Mouse (Mus musculus) heart, embryonic 16.5 days (tissue): ENCODE measurements at regions not wholly inside any gene's neighbourhood (a gene's known extent, or its start where the extent isn't known, plus 50 kb on each side); places are given as distances from the start of the nearest gene placed in this dataset.

Experiments
- ATAC-seq: fragments of 200-750 bp; cut with Nextera tagmentation; replicated peaks from 2 replicates; pipeline ENCODE4 v1.8.0; 2017; ENCODE audit warnings: moderate number of reproducible peaks; ENCODE audit not compliant: insufficient read depth, low FRiP score; ENCODE audit errors: extremely low read depth
- H3K27ac ChIP-seq: fragments of 300-500 bp; sonication (generic); 2 replicates; pipeline ENCODE4 v1.5.1; 2014; ENCODE audit warnings: mild to moderate bottlenecking, low read length, control low read depth, moderate library complexity
- H3K27me3 ChIP-seq: fragments of 300-500 bp; sonication (generic); 2 replicates; pipeline ENCODE4 v1.6.1; 2014; ENCODE audit warnings: low read length, mixed read lengths; ENCODE audit not compliant: control insufficient read depth, insufficient read depth
- H3K36me3 ChIP-seq: fragments of 300-500 bp; sonication (generic); 2 replicates; pipeline ENCODE4 v1.6.1; 2014; ENCODE audit not compliant: control insufficient read depth, insufficient read depth
- H3K4me1 ChIP-seq: fragments of 300-500 bp; sonication (generic); 2 replicates; pipeline ENCODE4 v1.6.1; 2014; ENCODE audit warnings: low read length, mixed read lengths; ENCODE audit not compliant: control insufficient read depth, insufficient read depth
- H3K4me2 ChIP-seq: fragments of 300-500 bp; sonication (generic); 2 replicates; pipeline ENCODE4 v1.6.1; 2014; ENCODE audit warnings: low read depth, mild to moderate bottlenecking, control low read depth, low read length
- H3K4me3 ChIP-seq: fragments of 300-500 bp; sonication (generic); 2 replicates; pipeline ENCODE4 v1.5.1; 2014; ENCODE audit warnings: mild to moderate bottlenecking, control low read depth, low read length
- H3K9ac ChIP-seq: fragments of 300-500 bp; sonication (generic); 2 replicates; pipeline ENCODE4 v1.6.1; 2014; ENCODE audit warnings: low read length, control low read depth
- H3K9me3 ChIP-seq: fragments of 300-500 bp; sonication (generic); replicated peaks from 2 replicates; pipeline ENCODE4 v1.6.1; 2016; ENCODE audit warnings: low read length; ENCODE audit not compliant: control insufficient read depth
- WGBS: fragments of 180-500 bp; shearing (Covaris S2); extraction: QIAGEN DNeasy Blood & Tissue Kit; methylation state at CpG from one replicate; pipeline ENCODE4 v1.1.7; 2014; 5-methylcytosine and 5-hydroxymethylcytosine counted together

DNA sequence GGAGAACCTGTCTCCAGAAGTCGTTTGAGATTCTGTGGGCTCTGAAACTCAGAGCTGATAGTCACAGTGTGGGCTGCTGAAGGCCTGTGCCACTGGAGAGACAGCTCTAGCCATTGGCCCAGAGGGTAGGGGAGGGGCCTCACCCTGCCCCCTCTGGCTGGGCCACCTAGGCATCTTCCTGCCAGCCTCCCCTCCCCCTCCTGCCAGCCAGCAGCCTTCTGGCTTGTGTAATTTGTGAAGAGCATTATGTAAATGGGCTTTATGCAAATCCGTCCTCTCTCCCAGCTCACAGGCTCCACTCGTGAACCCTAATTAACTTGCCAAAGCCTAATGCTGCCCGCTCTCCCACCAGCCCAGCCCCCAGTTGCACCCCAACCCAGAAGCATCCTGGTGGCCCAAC is 211.0 kb downstream of the Cryba4 start:
- H3K27me3 ChIP-seq = peaks cover 3% of the 10 kb centered on the region; the same call in 1 of the 2 replicates
- no peak for ATAC-seq
- no peak overlapping the region for H3K27ac ChIP-seq
- H3K9ac ChIP-seq = no peak overlapping the region
- no peak overlapping the region for H3K4me2 ChIP-seq
- no peaks in the 10 kb centered on the region for H3K4me1 ChIP-seq
- WGBS = 44% methylated on average over 4 of the region's 4 CpGs
- H3K4me3 ChIP-seq = no peak overlapping the region
- no peaks in the 10 kb centered on the region for H3K9me3 ChIP-seq
- H3K36me3 ChIP-seq = no peaks in the 10 kb centered on the region

GRCm38 (mm10) chr5:112042236-112042635 is 210.1 kb downstream of the Cryba4 start:
- WGBS = 76% methylated on average over 11 of the region's 11 CpGs
- Histone ChIP-seq H3K27ac (no peak overlapping the region), H3K9me3 (no peaks in the 10 kb centered on the region), H3K4me3 (no peak overlapping the region), H3K4me2 (no peak overlapping the region), H3K9ac (no peak overlapping the region), H3K4me1 (no peaks in the 10 kb centered on the region), H3K27me3 (peaks cover 3% of the 10 kb centered on the region; the same call in 1 of the 2 replicates), H3K36me3 (no peaks in the 10 kb centered on the region)
- no peak for ATAC-seq

DNA sequence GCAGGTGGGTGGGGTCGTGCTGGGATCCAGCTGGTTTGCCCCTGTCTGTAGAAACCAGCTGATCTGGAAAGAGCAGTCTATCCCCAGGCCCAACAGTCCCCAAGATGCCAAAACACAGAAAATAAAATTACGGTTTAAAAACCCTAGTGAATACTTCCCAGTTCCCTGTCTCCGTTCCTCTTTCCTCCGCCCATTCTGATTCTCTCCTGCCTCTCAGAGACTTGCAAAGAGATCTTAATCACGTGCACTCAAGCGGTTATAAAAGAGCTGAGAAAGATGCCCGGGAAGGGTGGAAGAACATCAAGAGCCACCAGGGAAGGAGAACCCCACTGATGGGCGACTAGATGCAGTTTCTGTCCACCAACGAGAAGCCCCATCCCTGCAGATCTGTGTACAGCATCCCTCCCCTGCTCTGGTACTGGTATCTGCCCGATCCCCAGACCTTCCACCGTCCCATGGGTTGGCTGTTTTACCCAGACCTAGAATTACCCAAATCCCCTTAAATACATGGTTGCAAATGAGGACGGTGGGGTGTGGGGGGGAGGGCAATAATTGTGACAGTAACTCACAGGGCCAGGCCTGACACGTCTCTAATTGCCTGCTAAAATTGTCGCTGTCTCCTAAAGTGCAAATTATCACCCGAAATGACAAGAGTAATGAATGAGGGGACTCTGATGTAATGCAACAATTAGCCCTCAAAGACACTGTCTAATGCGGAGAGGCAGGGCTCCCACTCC is 202.1 kb downstream of the Cryba4 start:
- WGBS = 34% methylated on average over 16 of the region's 16 CpGs
- Histone ChIP-seq H3K9ac (no peak overlapping the region), H3K4me3 (no peak overlapping the region), H3K4me1 (no peaks in the 10 kb centered on the region), H3K27ac (no peak overlapping the region), H3K4me2 (no peak overlapping the region), H3K9me3 (no peaks in the 10 kb centered on the region), H3K36me3 (no peaks in the 10 kb centered on the region), H3K27me3 (0 out of 2 replicates have a peak, but pooled peaks cover 2% of the 10 kb centered on the region)
- ATAC-seq = no peak

DNA sequence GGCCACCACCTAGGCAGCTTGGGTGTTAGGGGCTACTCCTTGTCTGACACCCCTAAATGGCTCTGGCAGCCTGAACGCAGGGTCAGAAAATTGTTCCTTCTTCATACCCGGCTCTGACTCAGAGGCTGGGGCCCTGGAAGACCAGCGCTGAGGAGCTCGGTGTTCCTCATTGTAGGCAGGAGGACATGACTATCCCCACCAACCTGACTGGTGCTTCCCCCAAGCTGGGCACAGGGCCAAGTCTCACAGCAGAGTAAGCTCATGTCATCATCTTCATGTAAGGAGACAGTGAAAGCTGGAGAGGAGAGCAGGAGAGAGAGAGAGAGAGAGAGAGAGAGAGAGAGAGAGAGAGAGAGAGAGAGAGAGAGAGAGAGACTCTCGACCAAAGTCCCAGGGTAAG is 201.4 kb downstream of the Cryba4 start:
- no peak overlapping the region for H3K4me3 ChIP-seq
- H3K36me3 ChIP-seq = no peaks in the 10 kb centered on the region
- no peak overlapping the region for H3K27ac ChIP-seq
- no peaks in the 10 kb centered on the region for H3K9me3 ChIP-seq
- 37% methylated on average over 5 of the region's 5 CpGs for WGBS
- no peak overlapping the region for H3K4me2 ChIP-seq
- H3K4me1 ChIP-seq = no peaks in the 10 kb centered on the region
- 0 out of 2 replicates have a peak, but pooled peaks cover 2% of the 10 kb centered on the region for H3K27me3 ChIP-seq
- no peak overlapping the region for H3K9ac ChIP-seq
- ATAC-seq = no peak

- Histone ChIP-seq H3K9me3 (no peaks in the 10 kb centered on the region), H3K4me3 (no peak overlapping the region), H3K4me1 (no peaks in the 10 kb centered on the region), H3K9ac (no peak overlapping the region), H3K36me3 (no peaks in the 10 kb centered on the region), H3K27me3 (0 out of 2 replicates have a peak, but pooled peaks cover 2% of the 10 kb centered on the region), H3K27ac (no peak overlapping the region), H3K4me2 (no peak overlapping the region)
- 68% methylated on average over 10 of the region's 10 CpGs for WGBS
- no peak for ATAC-seq
These were observed 200.5 kb downstream of the Cryba4 start for GRCm38 (mm10) chr5:112051786-112052185.

DNA sequence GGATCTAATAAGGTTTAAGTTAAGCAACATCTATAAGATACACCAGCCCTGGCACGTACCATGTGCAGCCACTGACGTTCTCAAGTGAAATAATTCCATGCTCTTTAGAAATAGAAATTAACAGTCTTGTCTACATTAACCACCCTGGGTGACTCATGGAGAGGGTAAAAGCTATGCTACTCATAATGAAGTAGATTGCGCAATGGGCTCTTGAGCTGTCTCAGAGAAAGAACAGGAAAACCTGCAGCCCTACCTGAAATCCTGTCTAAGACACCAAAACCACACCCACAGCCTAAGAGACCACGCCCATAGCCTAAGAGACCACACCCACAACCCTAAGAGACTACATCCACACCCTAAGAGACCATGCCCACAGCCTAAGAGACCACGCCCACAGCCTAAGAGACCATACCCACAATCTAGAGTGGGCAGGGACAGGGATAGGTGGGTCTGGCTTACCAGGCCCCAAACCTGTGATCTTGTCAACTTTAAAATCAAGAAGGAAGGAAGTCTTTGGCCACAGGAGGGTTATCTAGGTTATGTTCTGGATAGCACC is 198.6 kb downstream of the Cryba4 start:
- H3K9ac ChIP-seq = no peak overlapping the region
- 0 out of 2 replicates have a peak, but pooled peaks cover 2% of the 10 kb centered on the region for H3K27me3 ChIP-seq
- no peak overlapping the region for H3K27ac ChIP-seq
- 76% methylated on average over 5 of the region's 5 CpGs for WGBS
- no peak overlapping the region for H3K4me2 ChIP-seq
- no peak overlapping the region for H3K4me3 ChIP-seq
- H3K36me3 ChIP-seq = no peaks in the 10 kb centered on the region
- H3K9me3 ChIP-seq = 0 out of 2 replicates have a peak, but pooled peaks cover 2% of the 10 kb centered on the region
- ATAC-seq = no peak
- H3K4me1 ChIP-seq = no peaks in the 10 kb centered on the region

DNA sequence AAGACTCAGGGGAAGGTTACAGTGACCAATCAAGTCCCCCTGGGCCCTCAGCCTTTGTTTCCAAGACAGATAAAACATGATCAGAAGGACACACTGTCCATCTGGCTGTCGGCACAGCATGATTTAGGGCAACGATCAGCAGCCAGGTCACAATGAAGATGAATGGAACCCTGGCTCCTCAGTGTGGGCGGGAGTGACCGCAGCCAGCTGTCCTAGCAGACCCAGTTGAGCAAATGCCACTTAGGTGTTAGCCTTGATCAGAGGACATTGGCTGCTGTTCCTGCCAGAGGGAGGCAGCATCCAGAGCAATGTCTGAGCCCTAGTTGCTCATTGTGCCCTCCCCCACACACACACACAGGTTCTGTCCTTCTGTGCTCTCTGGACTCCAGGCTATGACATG is 197.3 kb downstream of the Cryba4 start:
- Histone ChIP-seq H3K4me3 (no peak overlapping the region), H3K4me2 (no peak overlapping the region), H3K4me1 (no peaks in the 10 kb centered on the region), H3K27me3 (0 out of 2 replicates have a peak, but pooled peaks cover 2% of the 10 kb centered on the region), H3K9ac (no peak overlapping the region), H3K9me3 (0 out of 2 replicates have a peak, but pooled peaks cover 3% of the 10 kb centered on the region), H3K36me3 (no peaks in the 10 kb centered on the region), H3K27ac (no peak overlapping the region)
- 42% methylated on average over 4 of the region's 4 CpGs for WGBS
- no peak for ATAC-seq

DNA sequence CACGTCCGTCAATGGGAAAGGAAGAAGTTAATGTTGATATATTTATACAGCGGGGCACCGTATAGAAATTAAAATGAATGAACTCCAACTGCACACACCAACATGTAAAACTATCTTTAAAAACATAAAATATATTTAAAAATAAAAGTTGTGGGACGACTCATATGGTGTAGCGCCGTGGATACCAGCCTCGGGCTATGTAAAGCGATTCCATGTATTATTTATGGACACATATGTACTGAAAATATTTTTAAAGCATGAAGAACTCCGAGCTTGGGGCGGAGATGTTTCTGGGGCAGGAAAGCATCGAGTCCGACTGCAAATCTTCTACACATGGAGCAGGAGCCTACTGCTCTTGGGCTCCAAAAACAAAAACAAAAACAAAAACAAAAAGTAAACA is 182.4 kb downstream of the Cryba4 start:
- WGBS = 83% methylated on average over 13 of the region's 13 CpGs
- no peak for ATAC-seq
- no peak overlapping the region for H3K9ac ChIP-seq
- no peak overlapping the region for H3K4me3 ChIP-seq
- H3K27me3 ChIP-seq = no peaks in the 10 kb centered on the region
- H3K9me3 ChIP-seq = no peaks in the 10 kb centered on the region
- H3K4me1 ChIP-seq = no peaks in the 10 kb centered on the region
- H3K36me3 ChIP-seq = no peaks in the 10 kb centered on the region
- H3K27ac ChIP-seq = no peak overlapping the region
- H3K4me2 ChIP-seq = no peak overlapping the region

DNA sequence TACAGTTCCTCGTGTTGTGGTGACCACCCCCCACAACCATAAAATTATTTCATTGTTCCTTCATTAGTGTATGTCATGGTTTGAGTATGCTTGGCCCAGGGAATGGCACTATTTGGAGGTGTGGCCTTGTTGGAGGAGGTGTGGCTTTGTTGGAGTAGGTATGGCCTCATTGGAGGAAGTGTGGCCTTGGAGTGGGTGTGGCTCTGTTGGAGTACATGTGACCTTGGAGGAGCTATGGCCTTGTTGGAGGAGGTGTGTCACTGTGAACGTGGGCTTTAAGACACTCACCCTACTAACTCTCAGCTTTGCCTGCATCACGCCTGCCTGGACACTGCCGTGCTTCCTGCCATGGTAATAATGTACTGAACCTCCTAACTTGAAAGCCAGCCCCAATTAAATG is 179.9 kb downstream of the Cryba4 start:
- Histone ChIP-seq H3K9me3 (no peaks in the 10 kb centered on the region; the same call in 1 of the 2 replicates), H3K4me3 (no peak overlapping the region), H3K4me2 (no peak overlapping the region), H3K27ac (no peak overlapping the region), H3K36me3 (no peaks in the 10 kb centered on the region), H3K4me1 (no peaks in the 10 kb centered on the region), H3K27me3 (no peaks in the 10 kb centered on the region), H3K9ac (no peak overlapping the region)
- no peak for ATAC-seq
- WGBS = 59% methylated on average over 4 of the region's 4 CpGs
